Mouse (Mus musculus): ENCODE results near the gene Exoc7. TPM values are rescaled to one million over a fixed set of nuclear protein-coding genes. Genes with fewer than 3 reads are reported as not detected.
A peak's percentile ranks its signal among the peaks of the same experiment; 100 is the strongest.

Gene Exoc7
- polyA plus RNA-seq, 1 experiment from 2014 or later = 61.3 TPM

GRCm38 (mm10) chr11:116326963-116327603, 20.1 kb upstream of the Exoc7 start:
- WGBS = 68% methylated on average over 7 of the region's 7 CpGs
- Histone ChIP-seq H3K9ac (ENCODE audit: low read length) (no peak overlapping the region), H3K27ac (ENCODE audit: low read depth, low read length) (no peak overlapping the region), H3K9me3 (ENCODE audit: control insufficient read depth, low read length) (no peaks in the 10 kb centered on the region), H3K27me3 (ENCODE audit: control insufficient read depth, insufficient read depth, low read length) (no peaks in the 10 kb centered on the region; the same call in 1 of the 2 replicates), H3K4me1 (ENCODE audit: control insufficient read depth, insufficient read depth, low read length) (peaks cover 22% of the 10 kb centered on the region), H3K36me3 (ENCODE audit: control insufficient read depth, insufficient read depth, low read length) (no peaks in the 10 kb centered on the region), H3K4me2 (no peak overlapping the region), H3K4me3 (ENCODE audit: low read depth, low read length) (no peak overlapping the region)
- ATAC-seq (ENCODE audit: low FRiP score) (no peak), DNase-seq (ENCODE audit: low spot score, missing footprints) (no peak)

DNA sequence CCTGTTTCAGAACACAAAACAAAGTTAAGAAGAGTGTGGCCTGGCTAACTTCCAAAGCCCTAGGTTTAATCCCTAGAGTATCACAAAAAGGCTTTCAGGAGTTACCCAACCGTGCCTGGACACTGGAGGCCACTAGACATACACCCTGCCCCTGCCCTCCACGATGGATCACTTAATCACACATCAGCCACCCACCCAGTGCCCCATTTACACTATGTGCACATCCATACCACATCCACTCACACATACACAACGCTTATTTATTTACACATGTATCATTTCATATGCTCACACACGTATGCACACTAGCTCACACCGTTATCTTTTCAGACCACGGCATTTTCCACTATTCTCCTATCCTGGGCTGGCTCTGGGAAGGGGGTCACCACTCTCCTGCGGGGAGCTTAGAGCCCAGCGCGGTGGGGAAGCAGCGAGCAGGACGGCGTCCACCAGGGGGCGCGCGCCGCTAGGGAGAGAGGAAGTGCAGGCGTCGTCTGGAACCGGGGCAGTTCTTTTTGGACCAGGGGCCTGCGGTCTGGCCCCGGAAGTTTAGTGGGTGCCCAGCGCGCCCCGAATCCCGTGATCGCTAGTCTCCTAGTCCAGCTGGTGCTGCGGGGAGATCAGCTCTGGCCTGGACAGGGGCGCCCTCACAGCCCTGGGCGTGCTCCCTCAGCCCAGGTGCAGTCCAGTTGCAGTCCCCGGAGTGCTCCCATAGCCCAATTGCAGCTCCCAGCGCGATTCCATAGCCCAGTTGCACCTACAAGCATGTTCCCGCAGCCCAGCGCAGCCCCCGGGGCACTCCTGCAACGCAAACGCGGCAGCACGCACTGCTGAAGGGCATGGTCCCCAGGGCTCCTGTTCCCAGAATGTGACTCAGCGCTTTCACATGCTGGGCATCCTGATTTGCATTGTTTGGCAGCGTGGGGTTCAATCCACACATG, 12.0 kb upstream of the Exoc7 start:
- H3K4me1 ChIP-seq (ENCODE audit: control insufficient read depth, insufficient read depth, low read length) = peaks cover 10% of the 10 kb centered on the region
- peak; percentile 78 for ATAC-seq (ENCODE audit: low FRiP score)
- under 1% methylated on average over 41 of the region's 41 CpGs for WGBS
- H3K9ac ChIP-seq (ENCODE audit: low read length) = peak overlapping the region; percentile 68
- H3K4me2 ChIP-seq = peak overlapping the region; percentile 84
- no peaks in the 10 kb centered on the region for H3K9me3 ChIP-seq (ENCODE audit: control insufficient read depth, low read length)
- no peak overlapping the region for H3K27ac ChIP-seq (ENCODE audit: low read depth, low read length)
- DNase-seq (ENCODE audit: low spot score, missing footprints) = peak; percentile 99
- no peaks in the 10 kb centered on the region for H3K36me3 ChIP-seq (ENCODE audit: control insufficient read depth, insufficient read depth, low read length)
- no peaks in the 10 kb centered on the region for H3K27me3 ChIP-seq (ENCODE audit: control insufficient read depth, insufficient read depth, low read length)
- peak overlapping the region; percentile 32 for H3K4me3 ChIP-seq (ENCODE audit: low read depth, low read length)

DNA sequence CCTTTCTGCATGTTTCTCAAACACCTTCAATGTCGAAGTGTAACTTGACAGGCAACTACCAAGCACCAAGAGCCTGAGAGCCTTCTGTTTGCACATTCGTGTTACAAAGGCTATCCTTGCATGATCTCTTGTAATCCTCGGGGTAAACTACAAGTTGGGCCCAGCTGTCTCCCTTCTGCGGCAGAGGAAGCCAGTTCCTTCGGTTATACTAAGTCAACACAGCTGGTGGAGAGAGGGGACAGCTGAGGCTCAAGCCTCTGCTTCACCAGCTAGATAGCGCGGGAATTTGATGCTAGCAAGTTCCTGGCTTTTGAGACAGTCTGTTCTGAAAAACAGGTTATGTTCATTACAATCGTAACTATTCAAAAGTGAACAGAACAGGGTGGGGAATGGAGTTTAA, 5.3 kb upstream of the Exoc7 start:
- WGBS = 63% methylated on average over 8 of the region's 8 CpGs

DNA sequence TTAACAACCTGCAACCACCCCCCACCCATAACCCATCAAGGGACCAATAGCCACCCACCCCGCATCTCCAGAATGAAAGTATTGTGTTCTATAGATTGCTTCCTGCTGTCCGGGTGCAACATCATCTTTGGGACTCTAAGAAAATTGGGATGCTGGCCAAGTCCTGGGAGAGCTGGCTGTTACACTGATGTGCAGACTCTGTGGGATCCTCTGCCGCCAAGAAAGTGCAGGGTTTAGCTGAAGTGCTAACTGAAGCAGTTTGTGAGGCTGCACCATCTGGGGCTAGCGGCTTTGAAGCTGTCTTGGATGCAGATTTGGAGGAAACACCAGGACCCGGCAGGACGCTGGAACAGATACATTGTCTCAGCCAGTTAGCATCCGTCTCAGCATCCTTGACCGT, 4.1 kb upstream of the Exoc7 start:
- no peaks in the 10 kb centered on the region for H3K27me3 ChIP-seq (ENCODE audit: control insufficient read depth, insufficient read depth, low read length)
- no peak overlapping the region for H3K4me2 ChIP-seq
- H3K9me3 ChIP-seq (ENCODE audit: control insufficient read depth, low read length) = no peaks in the 10 kb centered on the region
- no peak overlapping the region for H3K27ac ChIP-seq (ENCODE audit: low read depth, low read length)
- no peak overlapping the region for H3K9ac ChIP-seq (ENCODE audit: low read length)
- peaks cover 5% of the 10 kb centered on the region for H3K4me1 ChIP-seq (ENCODE audit: control insufficient read depth, insufficient read depth, low read length)
- DNase-seq (ENCODE audit: low spot score, missing footprints) = no peak
- H3K36me3 ChIP-seq (ENCODE audit: control insufficient read depth, insufficient read depth, low read length) = no peaks in the 10 kb centered on the region
- no peak for ATAC-seq (ENCODE audit: low FRiP score)
- WGBS = 64% methylated on average over 8 of the region's 8 CpGs
- H3K4me3 ChIP-seq (ENCODE audit: low read depth, low read length) = no peak overlapping the region

More for the DNA sequence above, 5.3 kb upstream of the Exoc7 start:
- Histone ChIP-seq H3K9ac (ENCODE audit: low read length) (no peak overlapping the region), H3K4me3 (ENCODE audit: low read depth, low read length) (no peak overlapping the region), H3K27me3 (ENCODE audit: control insufficient read depth, insufficient read depth, low read length) (no peaks in the 10 kb centered on the region), H3K9me3 (ENCODE audit: control insufficient read depth, low read length) (no peaks in the 10 kb centered on the region), H3K27ac (ENCODE audit: low read depth, low read length) (no peak overlapping the region), H3K4me2 (no peak overlapping the region), H3K4me1 (ENCODE audit: control insufficient read depth, insufficient read depth, low read length) (peaks cover 5% of the 10 kb centered on the region), H3K36me3 (ENCODE audit: control insufficient read depth, insufficient read depth, low read length) (no peaks in the 10 kb centered on the region)
- ATAC-seq (ENCODE audit: low FRiP score) (peak; percentile 59; the same call in 1 of the 2 replicates), DNase-seq (ENCODE audit: low spot score, missing footprints) (peak; percentile 85)

- Histone ChIP-seq H3K36me3 (ENCODE audit: control insufficient read depth, insufficient read depth, low read length) (peaks cover 1% of the 10 kb centered on the region; the same call in 1 of the 2 replicates), H3K27me3 (ENCODE audit: control insufficient read depth, insufficient read depth, low read length) (no peaks in the 10 kb centered on the region), H3K4me3 (ENCODE audit: low read depth, low read length) (no peak overlapping the region), H3K9ac (ENCODE audit: low read length) (no peak overlapping the region), H3K27ac (ENCODE audit: low read depth, low read length) (no peak overlapping the region), H3K9me3 (ENCODE audit: control insufficient read depth, low read length) (no peaks in the 10 kb centered on the region), H3K4me1 (ENCODE audit: control insufficient read depth, insufficient read depth, low read length) (peaks cover 6% of the 10 kb centered on the region; the same call in 1 of the 2 replicates), H3K4me2 (no peak overlapping the region)
- ATAC-seq (ENCODE audit: low FRiP score) (no peak), DNase-seq (ENCODE audit: low spot score, missing footprints) (no peak)
- 84% methylated on average over 3 of the region's 3 CpGs for WGBS
Measured at GRCm38 (mm10) chr11:116309601-116310000, 2.6 kb upstream of the Exoc7 start.

DNA sequence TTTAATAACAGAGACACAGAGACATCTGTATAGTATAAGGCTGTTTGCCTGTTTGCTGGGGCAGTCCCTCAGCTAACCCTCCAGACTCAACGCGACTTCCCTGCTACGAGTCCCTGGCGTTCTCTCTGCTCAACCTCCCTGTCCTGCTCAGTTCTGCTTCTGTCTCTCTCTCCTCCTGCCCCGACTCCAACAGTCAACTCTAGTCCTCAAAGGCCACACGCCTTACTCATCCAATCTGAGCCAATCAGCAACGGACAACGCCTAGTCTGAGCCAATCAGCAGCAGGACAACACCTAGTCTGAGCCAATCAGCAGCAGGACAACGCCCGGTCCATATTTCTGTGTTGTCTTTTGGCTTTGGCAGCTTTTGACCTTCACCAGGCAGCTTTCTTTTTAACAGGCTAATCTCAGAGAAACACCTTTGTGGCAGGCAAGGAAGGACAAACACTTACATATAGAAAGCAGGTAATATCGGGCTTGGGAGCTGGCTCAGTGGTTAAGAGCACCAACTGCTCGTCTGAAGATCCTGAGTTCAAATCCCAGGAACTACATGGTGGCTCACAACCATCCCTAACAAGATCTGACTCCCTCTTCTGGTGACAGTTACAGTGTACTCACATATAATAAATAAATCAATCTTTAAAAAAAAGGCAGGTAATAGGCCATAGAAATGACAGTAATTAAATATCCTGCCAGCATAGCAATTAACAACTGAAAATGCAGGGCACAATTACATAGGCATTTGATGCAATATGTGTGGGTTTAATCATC, 914 bp upstream of the Exoc7 start:
- no peak for ATAC-seq (ENCODE audit: low FRiP score)
- Histone ChIP-seq H3K4me3 (ENCODE audit: low read depth, low read length) (no peak overlapping the region), H3K27me3 (ENCODE audit: control insufficient read depth, insufficient read depth, low read length) (no peaks in the 10 kb centered on the region), H3K27ac (ENCODE audit: low read depth, low read length) (no peak overlapping the region), H3K4me2 (no peak overlapping the region), H3K4me1 (ENCODE audit: control insufficient read depth, insufficient read depth, low read length) (peaks cover 6% of the 10 kb centered on the region; the same call in 1 of the 2 replicates), H3K9ac (ENCODE audit: low read length) (no peak overlapping the region), H3K36me3 (ENCODE audit: control insufficient read depth, insufficient read depth, low read length) (peaks cover 8% of the 10 kb centered on the region; the same call in 1 of the 2 replicates), H3K9me3 (ENCODE audit: control insufficient read depth, low read length) (no peaks in the 10 kb centered on the region)
- DNase-seq (ENCODE audit: low spot score, missing footprints) = no peak
- 93% methylated on average over 12 of the region's 12 CpGs for WGBS

DNA sequence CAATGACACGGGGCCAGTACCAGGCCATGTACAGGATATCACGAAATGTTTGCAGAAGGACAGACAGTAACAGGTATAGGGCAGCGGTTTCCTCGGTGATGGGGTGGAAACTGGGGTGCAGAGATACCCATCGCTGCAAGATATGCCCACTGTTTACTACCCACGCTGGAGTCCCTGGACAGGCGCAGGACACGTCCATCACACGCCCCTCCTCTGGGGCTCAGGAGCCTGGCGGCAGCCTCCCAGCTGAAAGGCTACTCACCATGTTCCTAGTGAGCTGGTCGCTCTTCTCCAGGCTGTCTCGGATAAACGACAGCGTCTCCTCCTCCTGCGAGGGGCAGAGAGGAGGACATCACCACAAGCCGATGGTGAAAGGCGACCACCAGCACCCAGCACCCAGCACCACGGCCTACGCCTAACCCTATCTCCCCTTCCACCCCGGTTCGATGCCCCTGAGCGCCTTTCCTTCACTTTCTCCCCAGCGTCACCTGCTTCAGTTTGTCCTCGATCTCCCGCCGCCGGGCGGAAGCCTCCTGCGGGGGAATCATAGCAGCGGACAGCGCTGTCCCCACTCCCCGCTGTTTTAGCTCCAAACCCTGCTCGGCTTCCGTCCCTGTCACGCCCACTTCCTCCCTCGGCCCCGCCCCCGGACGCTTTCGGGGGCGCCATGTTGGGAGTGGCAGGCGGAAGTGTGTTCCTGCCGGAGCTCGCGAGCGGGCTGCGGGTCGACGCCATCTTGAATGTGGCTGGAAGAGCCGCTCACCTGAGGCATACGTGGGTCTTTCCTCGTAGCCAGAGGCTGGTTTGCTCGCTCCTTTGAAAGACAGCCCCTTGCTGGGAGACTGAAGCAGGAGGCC, 679 bp downstream of the Exoc7 start:
- 3% methylated on average over 53 of the region's 53 CpGs for WGBS
- Histone ChIP-seq H3K36me3 (ENCODE audit: control insufficient read depth, insufficient read depth, low read length) (peaks cover 11% of the 10 kb centered on the region), H3K9me3 (ENCODE audit: control insufficient read depth, low read length) (no peaks in the 10 kb centered on the region), H3K4me1 (ENCODE audit: control insufficient read depth, insufficient read depth, low read length) (peaks cover 6% of the 10 kb centered on the region; the same call in 1 of the 2 replicates), H3K4me2 (peak overlapping the region; percentile 78), H3K9ac (ENCODE audit: low read length) (peak overlapping the region; percentile 78), H3K4me3 (ENCODE audit: low read depth, low read length) (peak overlapping the region; percentile 75), H3K27ac (ENCODE audit: low read depth, low read length) (no peak overlapping the region), H3K27me3 (ENCODE audit: control insufficient read depth, insufficient read depth, low read length) (no peaks in the 10 kb centered on the region)
- ATAC-seq (ENCODE audit: low FRiP score) = peak; percentile 96
- DNase-seq (ENCODE audit: low spot score, missing footprints) = peak; percentile 100

- peaks cover 14% of the 10 kb centered on the region for H3K36me3 ChIP-seq (ENCODE audit: control insufficient read depth, insufficient read depth, low read length)
- 100% methylated on average over 2 of the region's 2 CpGs for WGBS
- H3K4me1 ChIP-seq (ENCODE audit: control insufficient read depth, insufficient read depth, low read length) = peaks cover 6% of the 10 kb centered on the region; the same call in 1 of the 2 replicates
- no peaks in the 10 kb centered on the region for H3K27me3 ChIP-seq (ENCODE audit: control insufficient read depth, insufficient read depth, low read length)
- H3K9me3 ChIP-seq (ENCODE audit: control insufficient read depth, low read length) = no peaks in the 10 kb centered on the region
- H3K4me3 ChIP-seq (ENCODE audit: low read depth, low read length) = no peak overlapping the region; the same call in 1 of the 2 replicates
- DNase-seq (ENCODE audit: low spot score, missing footprints) (no peak), ATAC-seq (ENCODE audit: low FRiP score) (no peak)
- peak overlapping the region; percentile 78 for H3K4me2 ChIP-seq
- H3K9ac ChIP-seq (ENCODE audit: low read length) = no peak overlapping the region
- H3K27ac ChIP-seq (ENCODE audit: low read depth, low read length) = no peak overlapping the region
Measured at GRCm38 (mm10) chr11:116305423-116305822, 1.6 kb downstream of the Exoc7 start.

Measured in midbrain, embryonic 11.5 days (tissue).